Mouse (Mus musculus) ES-E14 (cell line): ENCODE measurements at regions not wholly inside any gene's neighbourhood (a gene's known extent, or its start where the extent isn't known, plus 50 kb on each side); places are given as distances from the start of the nearest gene placed in this dataset.

Source experiments
- MAFK ChIP-seq: IDR thresholded peaks from 2 replicates; pipeline ENCODE4 v1.6.1; 2014; ENCODE audit warnings: mild to moderate bottlenecking, low read depth, low read length, inconsistent platforms; ENCODE audit not compliant: insufficient read depth
- ZC3H11A ChIP-seq: IDR thresholded peaks from 2 replicates; pipeline ENCODE4 v1.6.1; 2012; ENCODE audit warnings: low read depth, mild to moderate bottlenecking, inconsistent platforms, low read length, borderline replicate concordance

DNA sequence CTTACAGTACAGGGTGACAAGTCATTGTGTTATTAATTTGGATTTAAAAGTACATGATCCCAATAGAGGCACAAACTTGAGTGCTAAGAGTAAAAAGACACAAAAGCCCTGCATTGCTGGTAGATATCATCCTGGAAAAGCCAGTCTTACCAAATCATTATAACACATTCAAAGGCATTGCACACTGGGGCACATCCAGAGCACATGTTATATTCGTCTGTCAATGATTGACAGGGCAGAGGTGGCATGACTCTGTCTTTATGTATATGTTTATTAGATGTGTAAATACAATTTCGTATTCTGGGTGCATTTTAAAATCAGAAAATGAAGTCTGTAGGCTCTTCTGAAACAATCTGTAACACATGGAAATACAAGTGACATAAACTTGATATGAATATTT is 358.4 kb downstream of the Gm21750 start:
- TF ChIP-seq MAFK (no peak), ZC3H11A (no peak)
